Mouse (Mus musculus) forebrain, embryonic 12.5 days (tissue): ENCODE measurements around the gene Cep128. TPM values are rescaled to one million over a fixed set of nuclear protein-coding genes. Genes with fewer than 3 reads are reported as not detected.

ENCODE experiments used
- ATAC-seq: fragments of 200-750 bp; cut with Nextera tagmentation; 2 replicates; pipeline ENCODE4 v1.8.0; 2017; ENCODE audit warnings: moderate TSS enrichment; ENCODE audit not compliant: low FRiP score
- H3K27ac ChIP-seq: fragments of 300-500 bp; sonication (generic); 2 replicates; pipeline ENCODE4 v1.5.1; 2016; ENCODE audit warnings: mild to moderate bottlenecking
- H3K27me3 ChIP-seq: fragments of 300-500 bp; sonication (generic); 2 replicates; pipeline ENCODE4 v1.6.1; 2016; ENCODE audit warnings: mild to moderate bottlenecking
- H3K36me3 ChIP-seq: fragments of 300-500 bp; sonication (generic); replicated peaks from 2 replicates; pipeline ENCODE4 v1.6.1; 2016; ENCODE audit warnings: mild to moderate bottlenecking
- H3K4me1 ChIP-seq: fragments of 300-500 bp; sonication (generic); 2 replicates; pipeline ENCODE4 v1.6.1; 2016
- H3K4me2 ChIP-seq: fragments of 300-500 bp; sonication (generic); 2 replicates; pipeline ENCODE4 v1.6.1; 2016; ENCODE audit warnings: mild to moderate bottlenecking, moderate library complexity
- H3K4me3 ChIP-seq: fragments of 300-500 bp; sonication (generic); replicated peaks from 2 replicates; pipeline ENCODE4 v1.5.1; 2016; ENCODE audit warnings: mild to moderate bottlenecking
- H3K9ac ChIP-seq: fragments of 300-500 bp; sonication (generic); 2 replicates; pipeline ENCODE4 v1.6.1; 2016; ENCODE audit warnings: mild to moderate bottlenecking
- H3K9me3 ChIP-seq: fragments of 300-500 bp; sonication (generic); 2 replicates; pipeline ENCODE4 v1.6.1; 2016
- WGBS: fragments of 180-500 bp; shearing (Covaris S2); methylation state at CpG from one replicate; pipeline ENCODE4 v1.1.7; 2016; 5-methylcytosine and 5-hydroxymethylcytosine counted together
- polyA plus RNA-seq: library from polyadenylated mRNA; unstranded; fragments of >200 nt; fragmentation: Nextera tagmentation; extraction: Ambion mirVana; gene quantifications from 2 replicates; pipeline ENCODE4 v1.2.1, GENCODE M21; 2016

The Cep128 gene
- polyA plus RNA-seq, 1 experiment from 2014 or later: 11.1 TPM

GRCm38 (mm10) chr12:91254831-91255230 lies 129.4 kb downstream of the Cep128 start:
- ATAC-seq: no peak
- H3K9me3 ChIP-seq: no peaks in the 10 kb centered on the region
- H3K9ac ChIP-seq: no peak overlapping the region
- no peak overlapping the region for H3K4me3 ChIP-seq
- H3K36me3 ChIP-seq: peaks cover 6% of the 10 kb centered on the region; the same call in 1 of the 2 replicates
- no peaks in the 10 kb centered on the region for H3K27me3 ChIP-seq
- H3K27ac ChIP-seq: no peak overlapping the region
- no peaks in the 10 kb centered on the region for H3K4me1 ChIP-seq
- no peak overlapping the region for H3K4me2 ChIP-seq
- WGBS: 97% methylated on average over 6 of the region's 6 CpGs

- Histone ChIP-seq H3K9me3 (no peaks in the 10 kb centered on the region), H3K4me3 (no peak overlapping the region), H3K9ac (no peak overlapping the region), H3K36me3 (no peaks in the 10 kb centered on the region), H3K4me1 (no peaks in the 10 kb centered on the region), H3K4me2 (no peak overlapping the region), H3K27me3 (no peaks in the 10 kb centered on the region), H3K27ac (no peak overlapping the region)
- peak; percentile 20; the same call in 1 of the 2 replicates for ATAC-seq
- 73% methylated on average over 7 of the region's 7 CpGs for WGBS
Measured at GRCm38 (mm10) chr12:91220609-91221008, 163.6 kb downstream of the Cep128 start.

- Histone ChIP-seq H3K36me3 (no peaks in the 10 kb centered on the region), H3K4me1 (peaks cover 6% of the 10 kb centered on the region; the same call in 1 of the 2 replicates), H3K27me3 (no peaks in the 10 kb centered on the region), H3K4me2 (no peak overlapping the region), H3K27ac (no peak overlapping the region), H3K9me3 (no peaks in the 10 kb centered on the region), H3K4me3 (no peak overlapping the region), H3K9ac (no peak overlapping the region)
- ATAC-seq: no peak
- 88% methylated on average over 3 of the region's 3 CpGs for WGBS
Measured at GRCm38 (mm10) chr12:91205550-91205949, 178.7 kb downstream of the Cep128 start.

GRCm38 (mm10) chr12:91204330-91204729 lies 179.9 kb downstream of the Cep128 start:
- Histone ChIP-seq H3K27ac (0 out of 2 replicates have a peak overlapping the region, but pooled peaks have one; percentile 56), H3K4me3 (no peak overlapping the region), H3K4me1 (peaks cover 6% of the 10 kb centered on the region; the same call in 1 of the 2 replicates), H3K27me3 (no peaks in the 10 kb centered on the region), H3K36me3 (no peaks in the 10 kb centered on the region), H3K9me3 (no peaks in the 10 kb centered on the region), H3K4me2 (no peak overlapping the region), H3K9ac (no peak overlapping the region)
- peak; percentile 82; the same call in 1 of the 2 replicates for ATAC-seq
- 38% methylated on average over 3 of the region's 3 CpGs for WGBS

- Histone ChIP-seq H3K36me3 (no peaks in the 10 kb centered on the region), H3K27ac (no peak overlapping the region), H3K9ac (no peak overlapping the region), H3K4me3 (no peak overlapping the region), H3K4me1 (peaks cover 6% of the 10 kb centered on the region; the same call in 1 of the 2 replicates), H3K4me2 (no peak overlapping the region), H3K27me3 (no peaks in the 10 kb centered on the region), H3K9me3 (no peaks in the 10 kb centered on the region)
- no peak for ATAC-seq
- WGBS: 82% methylated on average over 1 of the region's 1 CpGs
Measured at GRCm38 (mm10) chr12:91202496-91202895, 181.7 kb downstream of the Cep128 start.

- Histone ChIP-seq H3K36me3 (no peaks in the 10 kb centered on the region), H3K4me3 (no peak overlapping the region), H3K27ac (no peak overlapping the region), H3K27me3 (no peaks in the 10 kb centered on the region), H3K9ac (no peak overlapping the region), H3K4me1 (no peaks in the 10 kb centered on the region; the same call in 1 of the 2 replicates), H3K9me3 (no peaks in the 10 kb centered on the region), H3K4me2 (no peak overlapping the region)
- ATAC-seq: no peak
- 55% methylated on average over 4 of the region's 4 CpGs for WGBS
Measured at GRCm38 (mm10) chr12:91189111-91189510, 195.1 kb downstream of the Cep128 start.

- H3K4me2 ChIP-seq: no peak overlapping the region
- WGBS: 77% methylated on average over 5 of the region's 5 CpGs
- no peak overlapping the region for H3K9ac ChIP-seq
- H3K27me3 ChIP-seq: no peaks in the 10 kb centered on the region
- no peak overlapping the region for H3K4me3 ChIP-seq
- ATAC-seq: no peak
- H3K27ac ChIP-seq: no peak overlapping the region
- no peaks in the 10 kb centered on the region for H3K36me3 ChIP-seq
- H3K9me3 ChIP-seq: no peaks in the 10 kb centered on the region
- H3K4me1 ChIP-seq: no peaks in the 10 kb centered on the region; the same call in 1 of the 2 replicates
Measured at GRCm38 (mm10) chr12:91185564-91185963, 198.6 kb downstream of the Cep128 start.

GRCm38 (mm10) chr12:91184616-91185015 lies 199.6 kb downstream of the Cep128 start:
- Histone ChIP-seq H3K4me3 (no peak overlapping the region), H3K27ac (no peak overlapping the region), H3K27me3 (no peaks in the 10 kb centered on the region), H3K9me3 (no peaks in the 10 kb centered on the region), H3K36me3 (no peaks in the 10 kb centered on the region), H3K4me2 (no peak overlapping the region), H3K4me1 (no peaks in the 10 kb centered on the region; the same call in 1 of the 2 replicates), H3K9ac (no peak overlapping the region)
- ATAC-seq: no peak
- WGBS: 92% methylated on average over 1 of the region's 1 CpGs

GRCm38 (mm10) chr12:91183928-91184327 lies 200.3 kb downstream of the Cep128 start:
- Histone ChIP-seq H3K27me3 (no peaks in the 10 kb centered on the region), H3K9me3 (no peaks in the 10 kb centered on the region), H3K9ac (no peak overlapping the region), H3K36me3 (no peaks in the 10 kb centered on the region), H3K27ac (no peak overlapping the region), H3K4me2 (no peak overlapping the region), H3K4me1 (no peaks in the 10 kb centered on the region), H3K4me3 (no peak overlapping the region)
- WGBS: 77% methylated on average over 2 of the region's 2 CpGs
- ATAC-seq: no peak

- Histone ChIP-seq H3K4me1 (no peaks in the 10 kb centered on the region), H3K27ac (no peak overlapping the region), H3K9ac (no peak overlapping the region), H3K4me3 (no peak overlapping the region), H3K9me3 (no peaks in the 10 kb centered on the region), H3K36me3 (no peaks in the 10 kb centered on the region), H3K4me2 (no peak overlapping the region), H3K27me3 (no peaks in the 10 kb centered on the region)
- ATAC-seq: no peak
- 95% methylated on average over 4 of the region's 4 CpGs for WGBS
Measured at GRCm38 (mm10) chr12:91183304-91183855, 200.8 kb downstream of the Cep128 start.

- WGBS: 81% methylated on average over 5 of the region's 5 CpGs
- H3K4me3 ChIP-seq: no peak overlapping the region
- no peaks in the 10 kb centered on the region for H3K27me3 ChIP-seq
- H3K4me1 ChIP-seq: no peaks in the 10 kb centered on the region
- H3K36me3 ChIP-seq: no peaks in the 10 kb centered on the region
- no peaks in the 10 kb centered on the region for H3K9me3 ChIP-seq
- H3K9ac ChIP-seq: no peak overlapping the region
- no peak overlapping the region for H3K27ac ChIP-seq
- ATAC-seq: no peak
- no peak overlapping the region for H3K4me2 ChIP-seq
Measured at GRCm38 (mm10) chr12:91176808-91177526, 207.2 kb downstream of the Cep128 start.

GRCm38 (mm10) chr12:91171613-91172012 lies 212.6 kb downstream of the Cep128 start:
- Histone ChIP-seq H3K4me2 (no peak overlapping the region), H3K4me3 (no peak overlapping the region), H3K4me1 (no peaks in the 10 kb centered on the region), H3K9ac (no peak overlapping the region), H3K9me3 (no peaks in the 10 kb centered on the region), H3K36me3 (no peaks in the 10 kb centered on the region), H3K27me3 (no peaks in the 10 kb centered on the region), H3K27ac (no peak overlapping the region)
- WGBS: 81% methylated on average over 3 of the region's 3 CpGs
- no peak for ATAC-seq
